Mouse (Mus musculus): ENCODE measurements around the gene Ddx39b. TPM values are rescaled to one million over a fixed set of nuclear protein-coding genes. Genes with fewer than 3 reads are reported as not detected.
"Not testable (repeated sequence)": the region's sequence is repeated elsewhere in the genome, so short reads cannot be mapped to it uniquely, and the experiment has no call there.

The Ddx39b gene
- total and polyA plus RNA-seq, 3 experiments: 82.3 to 148 (median 83.4) TPM

DNA sequence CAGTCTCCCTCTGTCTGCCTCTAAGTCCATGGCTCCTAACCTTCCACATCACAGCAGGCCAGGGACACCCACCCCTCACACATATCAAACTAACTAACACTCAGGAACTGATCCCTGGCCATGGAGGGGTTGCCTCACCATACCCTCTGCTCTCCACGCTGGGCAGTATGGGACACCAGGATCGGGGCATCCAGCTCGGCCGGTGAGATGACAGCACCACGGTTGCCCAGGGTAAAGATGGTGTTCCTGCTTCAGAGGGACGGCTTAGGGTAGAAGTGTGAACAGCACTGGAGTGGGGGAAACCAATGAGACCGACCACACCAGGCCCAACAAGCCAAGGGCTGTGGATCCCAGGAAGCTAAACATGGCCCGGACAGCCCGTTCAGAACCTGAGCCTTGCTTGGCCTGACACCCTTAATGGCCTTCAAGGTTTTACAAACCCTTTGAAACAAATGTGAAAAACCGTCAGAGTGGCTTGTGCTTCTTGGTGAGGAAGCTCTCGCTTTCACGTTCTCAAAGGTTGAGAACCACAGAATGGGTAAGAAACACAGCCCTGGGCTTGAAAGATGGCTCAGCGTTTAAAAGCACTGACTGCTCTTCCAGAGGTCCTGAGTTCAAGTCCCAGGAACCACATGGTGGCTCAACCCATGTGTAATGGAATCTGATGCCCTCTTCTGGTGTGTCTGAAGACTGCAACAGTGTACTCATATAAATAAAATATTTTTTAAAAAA, 37.6 kb downstream of the Ddx39b start:
- Histone ChIP-seq H3K27me3 (ENCODE audit: control insufficient read depth, insufficient read depth, low read length) (peaks cover 4% of the 10 kb centered on the region; the same call in 1 of the 2 replicates), H3K27ac (no peak overlapping the region), H3K4me3 (no peak overlapping the region), H3K79me2 (replicated peaks; ENCODE audit: control insufficient read depth, insufficient read depth, low read length) (no peaks in the 10 kb centered on the region), H3K36me3 (ENCODE audit: control insufficient read depth, insufficient read depth, low read length) (no peaks in the 10 kb centered on the region), H3K9ac (ENCODE audit: low read depth, low read length) (no peak overlapping the region), H3K4me1 (ENCODE audit: control insufficient read depth, insufficient read depth, low read length) (peaks cover 2% of the 10 kb centered on the region; the same call in 1 of the 2 replicates)
- DNase-seq: no peak
- WGBS: 79% methylated on average over 13 of the region's 13 CpGs
- intact Hi-C loops (cut with DNase I): no loop called here
- TF ChIP-seq CTCF (IDR thresholded peaks at IDR 0.05) (0 out of 2 replicates have a peak, but pooled peaks have one; percentile 9), EP300 (IDR thresholded peaks at IDR 0.05; ENCODE audit: insufficient read depth, low read depth, low read length) (no peak)

DNA sequence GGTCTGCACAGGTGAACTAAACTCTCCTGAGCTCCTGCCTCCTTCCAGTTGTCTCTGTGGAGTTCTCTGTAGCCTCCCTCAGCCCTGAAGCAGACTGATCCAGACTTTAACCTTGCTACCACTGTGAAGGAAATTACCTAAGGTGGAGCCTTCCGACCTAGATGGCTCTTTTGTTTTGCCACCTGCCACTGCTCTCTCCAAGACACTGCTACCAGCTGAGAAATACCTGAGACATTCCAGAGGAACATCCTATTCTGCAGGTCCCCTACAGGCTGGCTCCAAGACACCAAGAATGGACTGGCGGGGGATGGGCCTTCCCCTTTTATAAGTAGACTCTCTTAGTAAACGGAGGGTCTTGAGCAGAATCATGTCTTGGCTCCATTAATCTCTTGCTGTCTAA, 38.7 kb downstream of the Ddx39b start:
- Histone ChIP-seq H3K27me3 (ENCODE audit: control insufficient read depth, insufficient read depth, low read length) (peaks cover 4% of the 10 kb centered on the region; the same call in 1 of the 2 replicates), H3K4me1 (ENCODE audit: control insufficient read depth, insufficient read depth, low read length) (no peaks in the 10 kb centered on the region), H3K79me2 (replicated peaks; ENCODE audit: control insufficient read depth, insufficient read depth, low read length) (no peaks in the 10 kb centered on the region), H3K9ac (ENCODE audit: low read depth, low read length) (no peak overlapping the region), H3K4me3 (no peak overlapping the region), H3K27ac (no peak overlapping the region), H3K36me3 (ENCODE audit: control insufficient read depth, insufficient read depth, low read length) (no peaks in the 10 kb centered on the region)
- intact Hi-C loops (cut with DNase I): no loop called here
- TF ChIP-seq POLR2A (IDR thresholded peaks at IDR 0.05; ENCODE audit: insufficient read depth, low read depth, low read length): no peak
- WGBS: 80% methylated on average over 3 of the region's 3 CpGs
- DNase-seq: no peak

DNA sequence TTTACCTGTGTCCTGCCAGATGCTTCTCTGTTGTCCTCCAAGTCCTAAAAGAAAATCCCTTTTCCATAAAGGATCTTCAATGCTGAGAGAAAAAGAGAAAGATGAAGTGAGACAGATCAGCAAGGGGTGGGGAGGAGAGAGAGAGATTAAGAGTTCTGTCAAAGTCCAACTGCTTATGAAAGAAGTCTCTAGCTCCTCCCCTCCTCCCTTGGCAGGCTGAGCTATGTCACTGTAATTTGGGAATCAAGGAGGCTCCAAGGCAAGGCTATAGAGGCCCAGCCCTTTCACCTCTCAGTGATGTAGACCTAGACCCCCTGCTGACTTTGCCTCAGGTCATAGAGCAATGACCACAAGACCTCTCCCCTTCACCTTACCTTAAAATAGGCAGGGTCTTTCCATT, 43.9 kb downstream of the Ddx39b start:
- intact Hi-C loops (cut with DNase I): no loop called here
- TF ChIP-seq POLR2A (IDR thresholded peaks at IDR 0.05; ENCODE audit: insufficient read depth, low read depth, low read length) (no peak), EP300 (IDR thresholded peaks at IDR 0.05; ENCODE audit: insufficient read depth, low read depth, low read length) (no peak), CTCF (IDR thresholded peaks at IDR 0.05) (no peak)

DNA sequence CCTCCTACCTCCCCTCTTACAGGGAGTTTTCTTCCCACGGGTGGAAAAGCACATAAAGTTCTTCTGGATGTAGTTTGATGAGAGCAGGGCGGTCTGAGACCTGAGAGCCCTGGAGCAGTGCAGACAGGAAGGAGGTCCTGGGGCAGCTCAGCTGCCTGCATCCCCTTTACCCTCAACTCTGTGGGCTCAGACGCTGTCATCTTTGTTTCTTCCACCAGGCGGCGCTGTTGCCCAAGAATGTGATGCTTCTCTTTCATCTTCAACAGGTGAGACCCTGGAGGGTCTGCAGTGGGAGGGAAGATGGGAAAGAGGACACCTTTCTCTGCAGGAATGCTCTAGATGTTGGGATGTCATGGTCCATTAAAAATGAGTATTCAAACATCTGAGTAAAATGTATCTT, 54.2 kb downstream of the Ddx39b start:
- H3K27me3 ChIP-seq (ENCODE audit: control insufficient read depth, insufficient read depth, low read length); H3K79me2 ChIP-seq (replicated peaks; ENCODE audit: control insufficient read depth, insufficient read depth, low read length); H3K9ac ChIP-seq (ENCODE audit: low read depth, low read length); H3K4me3 ChIP-seq; H3K4me1 ChIP-seq (ENCODE audit: control insufficient read depth, insufficient read depth, low read length); intact Hi-C loops (cut with DNase I); H3K27ac ChIP-seq; H3K36me3 ChIP-seq (ENCODE audit: control insufficient read depth, insufficient read depth, low read length): not testable (repeated sequence)
- peak; percentile 49 to 76 for DNase-seq
- peak; percentile 78 for TF ChIP-seq CTCF (IDR thresholded peaks at IDR 0.05)
- WGBS: 4% methylated on average over 5 of the region's 5 CpGs

More for the DNA sequence above, 43.9 kb downstream of the Ddx39b start:
- Histone ChIP-seq H3K4me3 (no peak overlapping the region), H3K36me3 (ENCODE audit: control insufficient read depth, insufficient read depth, low read length) (no peaks in the 10 kb centered on the region), H3K9ac (ENCODE audit: low read depth, low read length) (no peak overlapping the region), H3K4me1 (ENCODE audit: control insufficient read depth, insufficient read depth, low read length) (no peaks in the 10 kb centered on the region), H3K79me2 (replicated peaks; ENCODE audit: control insufficient read depth, insufficient read depth, low read length) (no peaks in the 10 kb centered on the region), H3K27me3 (ENCODE audit: control insufficient read depth, insufficient read depth, low read length) (no peaks in the 10 kb centered on the region), H3K27ac (no peak overlapping the region)
- DNase-seq: no peak

DNA sequence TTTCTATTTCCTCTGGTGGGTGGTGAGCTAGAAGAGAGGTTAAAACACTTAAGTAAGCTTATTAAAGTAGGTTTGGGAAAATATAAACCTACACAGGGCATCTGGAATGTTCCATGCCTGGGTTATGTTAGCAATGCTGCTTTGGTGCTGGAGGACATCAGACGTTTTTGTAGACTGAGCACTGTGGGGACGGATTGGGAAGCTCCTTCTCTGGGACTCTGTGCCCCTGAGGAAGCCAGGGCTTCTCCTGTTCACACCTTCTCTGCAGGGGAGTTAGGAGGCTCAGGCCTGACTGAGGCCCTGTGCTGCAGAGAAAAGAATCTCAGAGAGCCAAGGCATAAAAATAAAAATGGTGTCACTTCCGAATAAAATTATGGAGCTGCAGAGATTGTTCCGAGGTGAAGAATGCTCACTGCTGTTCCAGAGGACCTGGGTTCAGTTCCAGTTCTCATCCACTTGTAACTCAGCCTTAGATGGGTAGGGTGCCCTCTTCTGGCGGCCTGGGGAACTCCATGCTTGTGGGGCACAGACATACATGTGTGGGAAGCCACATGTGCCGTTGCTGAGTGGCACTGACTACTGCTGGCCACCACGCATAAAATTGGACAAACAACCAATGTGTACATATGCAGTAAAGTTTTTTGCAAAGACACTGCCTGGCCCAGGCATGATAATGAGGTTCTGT, 58.9 kb downstream of the Ddx39b start:
- H3K27me3 ChIP-seq (ENCODE audit: control insufficient read depth, insufficient read depth, low read length); intact Hi-C loops (cut with DNase I); DNase-seq; H3K27ac ChIP-seq; H3K9ac ChIP-seq (ENCODE audit: low read depth, low read length); H3K4me1 ChIP-seq (ENCODE audit: control insufficient read depth, insufficient read depth, low read length); H3K79me2 ChIP-seq (replicated peaks; ENCODE audit: control insufficient read depth, insufficient read depth, low read length); H3K36me3 ChIP-seq (ENCODE audit: control insufficient read depth, insufficient read depth, low read length); H3K4me3 ChIP-seq: not testable (repeated sequence)
- 84% methylated on average over 7 of the region's 7 CpGs for WGBS

DNA sequence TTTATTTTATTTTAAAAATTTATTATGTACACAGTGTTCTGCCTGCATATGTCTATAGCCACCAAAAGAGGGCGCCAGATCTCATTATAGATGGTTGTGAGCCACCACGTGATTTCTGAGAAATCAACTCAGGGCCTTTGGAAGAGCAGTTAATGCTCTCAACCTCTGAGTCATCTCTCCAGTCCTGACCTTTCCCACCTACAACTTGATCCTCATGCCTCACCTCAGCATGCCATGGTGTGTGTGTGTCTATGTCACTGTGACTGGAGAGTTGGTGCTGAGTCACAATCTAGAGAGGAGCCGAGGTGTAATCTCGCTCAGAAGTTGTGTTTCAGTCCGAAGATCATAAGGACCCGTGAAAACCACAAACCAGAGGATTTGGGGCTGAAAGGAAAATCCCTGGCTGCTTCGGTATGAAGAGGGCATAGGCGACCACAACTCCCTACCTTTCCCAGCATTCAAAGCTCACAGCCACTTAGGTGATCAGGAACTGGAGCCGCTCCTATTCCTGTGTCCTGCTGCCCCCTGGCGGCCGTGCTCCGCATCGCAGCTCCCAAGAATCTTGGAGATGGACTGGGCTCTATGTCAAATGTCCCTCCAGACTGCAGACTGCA, 60.2 kb downstream of the Ddx39b start:
- Histone ChIP-seq H3K4me1 (ENCODE audit: control insufficient read depth, insufficient read depth, low read length) (peaks cover 1% of the 10 kb centered on the region; the same call in 1 of the 2 replicates), H3K27ac (no peak overlapping the region), H3K27me3 (ENCODE audit: control insufficient read depth, insufficient read depth, low read length) (no peaks in the 10 kb centered on the region), H3K79me2 (replicated peaks; ENCODE audit: control insufficient read depth, insufficient read depth, low read length) (no peaks in the 10 kb centered on the region), H3K9ac (ENCODE audit: low read depth, low read length) (no peak overlapping the region), H3K36me3 (ENCODE audit: control insufficient read depth, insufficient read depth, low read length) (no peaks in the 10 kb centered on the region), H3K4me3 (no peak overlapping the region)
- intact Hi-C loops (cut with DNase I): loop anchor here (1.0 kb wide), 3 partner anchors 43 to 1336 kb away; no protein-coding TSS in a partner anchor
- TF ChIP-seq POLR2A (IDR thresholded peaks at IDR 0.05; ENCODE audit: insufficient read depth, low read depth, low read length): no peak
- TF ChIP-seq CTCF (IDR thresholded peaks at IDR 0.05): peak; percentile 78
- TF ChIP-seq EP300 (IDR thresholded peaks at IDR 0.05; ENCODE audit: insufficient read depth, low read depth, low read length): 0 out of 2 replicates have a peak, but pooled peaks have one; percentile 4
- 24% methylated on average over 13 of the region's 13 CpGs for WGBS
- DNase-seq: peak; percentile 87 to 97

All from heart, adult 2 months (tissue).